Mouse (Mus musculus): ENCODE measurements around the gene Kansl1. TPM values are rescaled to one million over a fixed set of nuclear protein-coding genes. Genes with fewer than 3 reads are reported as not detected.

Gene Kansl1
- total and polyA plus RNA-seq, 2 experiments from 2014 or later, result 22.0 to 65.3 TPM

DNA sequence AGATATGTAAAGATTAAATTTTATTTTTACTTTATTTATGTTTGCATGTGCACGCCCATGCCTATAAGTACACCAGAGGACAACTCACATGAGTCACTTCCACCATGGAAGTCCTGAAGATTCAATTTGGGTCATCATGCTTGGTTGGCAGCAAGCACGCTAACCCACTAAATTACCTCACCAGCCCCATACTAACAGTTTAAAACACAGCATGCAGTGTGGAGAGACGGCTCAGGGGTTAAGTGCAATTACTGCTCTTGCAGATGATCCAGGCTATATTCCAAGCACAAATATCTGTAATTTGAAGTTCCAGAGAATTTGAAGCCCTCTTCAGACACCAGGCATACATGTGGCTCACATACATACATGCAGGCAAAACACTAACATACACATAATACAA, 92.4 kb downstream of the Kansl1 start:
- no peaks in the 10 kb centered on the region for H3K9me3 ChIP-seq (ENCODE audit: low read length)

GRCm38 (mm10) chr11:104367486-104368190, 101.0 kb downstream of the Kansl1 start:
- Histone ChIP-seq H3K4me3 (ENCODE audit: low read depth, low read length) (no peak overlapping the region), H3K27me3 (ENCODE audit: insufficient read depth, low read length) (no peaks in the 10 kb centered on the region), H3K36me3 (ENCODE audit: insufficient read depth) (no peaks in the 10 kb centered on the region), H3K9ac (no peak overlapping the region), H3K27ac (ENCODE audit: low read depth, low read length) (no peak overlapping the region), H3K9me3 (ENCODE audit: low read length) (no peaks in the 10 kb centered on the region), H3K4me2 (ENCODE audit: low read depth) (no peak overlapping the region), H3K4me1 (ENCODE audit: insufficient read depth) (no peaks in the 10 kb centered on the region)
- 90% methylated on average over 5 of the region's 5 CpGs for WGBS
- TF ChIP-seq CTCF (IDR thresholded peaks at IDR 0.05; ENCODE audit: low read depth), result no peak
- ATAC-seq, result no peak
- DNase-seq, result no peak

More for the DNA sequence above, 92.4 kb downstream of the Kansl1 start:
- no peaks in the 10 kb centered on the region for H3K4me1 ChIP-seq (ENCODE audit: insufficient read depth)
- no peak overlapping the region for H3K4me3 ChIP-seq (ENCODE audit: low read depth, low read length)
- H3K36me3 ChIP-seq (ENCODE audit: insufficient read depth), result peaks cover 3% of the 10 kb centered on the region; the same call in 1 of the 2 replicates
- H3K27ac ChIP-seq (ENCODE audit: low read depth, low read length), result no peak overlapping the region
- no peaks in the 10 kb centered on the region for H3K27me3 ChIP-seq (ENCODE audit: insufficient read depth, low read length)
- ATAC-seq (no peak), DNase-seq (no peak)
- no peak for TF ChIP-seq CTCF (IDR thresholded peaks at IDR 0.05; ENCODE audit: low read depth)
- no peak overlapping the region for H3K9ac ChIP-seq
- no peak overlapping the region for H3K4me2 ChIP-seq (ENCODE audit: low read depth)
- 87% methylated on average over 3 of the region's 3 CpGs for WGBS

DNA sequence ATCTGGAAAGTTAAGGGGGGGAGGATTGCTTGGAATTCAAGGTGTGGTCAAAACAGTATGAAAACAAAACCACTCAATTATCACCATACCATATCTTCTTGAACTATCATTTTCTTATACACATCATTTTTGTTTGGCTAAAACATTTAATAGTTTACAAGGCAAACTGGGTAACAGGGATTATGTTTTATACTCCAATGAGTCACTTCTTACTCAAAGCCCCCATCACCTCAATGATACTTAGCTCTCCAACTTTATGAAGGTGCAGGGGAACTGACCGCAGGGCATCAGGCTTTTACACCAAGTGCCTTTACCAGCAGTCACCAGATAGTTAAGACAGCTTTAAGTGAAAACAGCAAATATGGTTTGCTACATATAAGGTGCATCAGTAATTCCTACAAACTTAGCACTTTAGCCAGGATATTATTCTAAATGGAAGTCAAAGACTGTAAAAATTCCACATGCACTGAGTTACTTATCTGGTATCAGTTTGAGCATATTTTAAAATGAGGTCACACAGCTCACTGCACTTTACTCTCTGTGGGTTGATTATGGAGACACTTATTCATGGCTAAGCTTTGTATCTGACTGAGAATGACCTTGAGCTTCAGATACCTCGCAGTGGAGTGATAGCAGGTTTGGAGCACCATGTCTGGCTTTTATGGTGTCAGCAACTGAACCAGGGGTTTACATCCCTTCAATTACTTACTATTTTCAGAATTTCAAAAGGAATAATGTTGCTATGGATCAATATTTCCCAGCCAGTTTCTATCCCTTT, 104.6 kb downstream of the Kansl1 start:
- no peak overlapping the region for H3K4me2 ChIP-seq (ENCODE audit: low read depth)
- ATAC-seq (no peak), DNase-seq (no peak)
- no peaks in the 10 kb centered on the region for H3K4me1 ChIP-seq (ENCODE audit: insufficient read depth)
- H3K27ac ChIP-seq (ENCODE audit: low read depth, low read length), result no peak overlapping the region
- H3K9ac ChIP-seq, result no peak overlapping the region
- no peak for TF ChIP-seq CTCF (IDR thresholded peaks at IDR 0.05; ENCODE audit: low read depth)
- H3K4me3 ChIP-seq (ENCODE audit: low read depth, low read length), result no peak overlapping the region
- H3K27me3 ChIP-seq (ENCODE audit: insufficient read depth, low read length), result no peaks in the 10 kb centered on the region
- H3K36me3 ChIP-seq (ENCODE audit: insufficient read depth), result peaks cover 6% of the 10 kb centered on the region; the same call in 1 of the 2 replicates
- WGBS, result 96% methylated on average over 2 of the region's 2 CpGs
- H3K9me3 ChIP-seq (ENCODE audit: low read length), result no peaks in the 10 kb centered on the region

- no peak overlapping the region for H3K9ac ChIP-seq
- peaks cover 6% of the 10 kb centered on the region; the same call in 1 of the 2 replicates for H3K36me3 ChIP-seq (ENCODE audit: insufficient read depth)
- no peak overlapping the region for H3K4me3 ChIP-seq (ENCODE audit: low read depth, low read length)
- H3K27me3 ChIP-seq (ENCODE audit: insufficient read depth, low read length), result no peaks in the 10 kb centered on the region
- no peak for TF ChIP-seq CTCF (IDR thresholded peaks at IDR 0.05; ENCODE audit: low read depth)
- 100% methylated on average over 1 of the region's 1 CpGs for WGBS
- no peaks in the 10 kb centered on the region for H3K9me3 ChIP-seq (ENCODE audit: low read length)
- no peak overlapping the region for H3K4me2 ChIP-seq (ENCODE audit: low read depth)
- H3K27ac ChIP-seq (ENCODE audit: low read depth, low read length), result no peak overlapping the region
- no peak for DNase-seq
- ATAC-seq, result no peak
- H3K4me1 ChIP-seq (ENCODE audit: insufficient read depth), result no peaks in the 10 kb centered on the region
Observed at GRCm38 (mm10) chr11:104362704-104363103, 106.0 kb downstream of the Kansl1 start.

DNA sequence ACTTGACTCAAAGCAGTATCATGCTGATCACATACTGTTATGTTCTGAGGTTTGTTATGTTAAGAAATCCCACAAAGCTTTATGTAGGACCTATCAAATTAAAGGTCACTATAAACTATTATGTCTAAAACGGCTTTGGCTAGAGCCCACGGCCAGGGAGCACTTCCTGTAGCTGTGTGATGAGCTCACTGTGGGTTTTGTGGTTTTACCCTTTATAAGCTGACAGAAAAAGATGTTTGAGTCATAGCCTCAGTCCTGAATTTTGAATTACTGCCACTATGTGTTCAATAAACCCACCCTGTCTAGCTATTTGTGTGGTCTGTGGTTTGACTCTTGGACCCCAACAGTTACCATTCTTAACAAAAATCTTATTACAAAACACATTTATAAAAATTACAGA, 106.9 kb downstream of the Kansl1 start:
- H3K4me3 ChIP-seq (ENCODE audit: low read depth, low read length), result no peak overlapping the region
- no peaks in the 10 kb centered on the region for H3K27me3 ChIP-seq (ENCODE audit: insufficient read depth, low read length)
- no peak overlapping the region for H3K9ac ChIP-seq
- H3K4me1 ChIP-seq (ENCODE audit: insufficient read depth), result no peaks in the 10 kb centered on the region
- no peaks in the 10 kb centered on the region for H3K9me3 ChIP-seq (ENCODE audit: low read length)
- WGBS, result 68% methylated on average over 2 of the region's 2 CpGs
- DNase-seq (no peak), ATAC-seq (no peak)
- H3K27ac ChIP-seq (ENCODE audit: low read depth, low read length), result no peak overlapping the region
- H3K4me2 ChIP-seq (ENCODE audit: low read depth), result no peak overlapping the region
- no peak for TF ChIP-seq CTCF (IDR thresholded peaks at IDR 0.05; ENCODE audit: low read depth)
- peaks cover 6% of the 10 kb centered on the region; the same call in 1 of the 2 replicates for H3K36me3 ChIP-seq (ENCODE audit: insufficient read depth)

GRCm38 (mm10) chr11:104346931-104347330, 121.7 kb downstream of the Kansl1 start:
- no peak overlapping the region for H3K4me3 ChIP-seq (ENCODE audit: low read depth, low read length)
- no peak overlapping the region for H3K9ac ChIP-seq
- H3K4me2 ChIP-seq (ENCODE audit: low read depth), result no peak overlapping the region
- 54% methylated on average over 3 of the region's 3 CpGs for WGBS
- peak; percentile 67 for TF ChIP-seq CTCF (IDR thresholded peaks at IDR 0.05; ENCODE audit: low read depth)
- H3K27me3 ChIP-seq (ENCODE audit: insufficient read depth, low read length), result no peaks in the 10 kb centered on the region
- H3K4me1 ChIP-seq (ENCODE audit: insufficient read depth), result no peaks in the 10 kb centered on the region
- no peaks in the 10 kb centered on the region for H3K9me3 ChIP-seq (ENCODE audit: low read length)
- H3K36me3 ChIP-seq (ENCODE audit: insufficient read depth), result peaks cover 63% of the 10 kb centered on the region
- ATAC-seq (no peak), DNase-seq (no peak)
- H3K27ac ChIP-seq (ENCODE audit: low read depth, low read length), result no peak overlapping the region

DNA sequence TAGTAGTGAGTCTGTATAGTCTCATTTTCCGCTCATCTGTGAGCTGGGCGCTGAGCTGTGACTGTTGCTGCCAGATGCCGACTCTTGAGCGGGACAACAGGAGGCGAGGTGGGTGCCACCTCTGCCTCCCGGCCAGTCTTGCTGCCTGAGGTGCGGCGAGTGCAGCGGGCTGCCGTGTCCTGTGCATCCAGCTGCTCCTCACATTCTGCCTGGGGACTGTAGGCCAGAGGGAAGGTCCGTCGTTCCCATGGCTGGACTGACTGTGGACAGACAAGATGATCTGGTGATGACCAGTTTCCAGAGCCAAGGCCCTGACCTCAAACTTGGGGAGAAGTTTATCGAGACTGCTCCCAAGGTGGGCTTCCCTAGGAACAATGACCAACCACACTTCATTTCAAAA, 133.7 kb downstream of the Kansl1 start:
- WGBS, result 91% methylated on average over 13 of the region's 13 CpGs
- H3K4me1 ChIP-seq (ENCODE audit: insufficient read depth), result no peaks in the 10 kb centered on the region
- no peak overlapping the region for H3K27ac ChIP-seq (ENCODE audit: low read depth, low read length)
- no peaks in the 10 kb centered on the region for H3K27me3 ChIP-seq (ENCODE audit: insufficient read depth, low read length)
- ATAC-seq (no peak), DNase-seq (no peak)
- H3K36me3 ChIP-seq (ENCODE audit: insufficient read depth), result peaks cover 61% of the 10 kb centered on the region
- H3K4me2 ChIP-seq (ENCODE audit: low read depth), result no peak overlapping the region
- H3K4me3 ChIP-seq (ENCODE audit: low read depth, low read length), result no peak overlapping the region
- no peak overlapping the region for H3K9ac ChIP-seq
- no peak for TF ChIP-seq CTCF (IDR thresholded peaks at IDR 0.05; ENCODE audit: low read depth)
- H3K9me3 ChIP-seq (ENCODE audit: low read length), result no peaks in the 10 kb centered on the region
